Mouse (Mus musculus): ENCODE results near the gene Gale.

Gene Gale

DNA sequence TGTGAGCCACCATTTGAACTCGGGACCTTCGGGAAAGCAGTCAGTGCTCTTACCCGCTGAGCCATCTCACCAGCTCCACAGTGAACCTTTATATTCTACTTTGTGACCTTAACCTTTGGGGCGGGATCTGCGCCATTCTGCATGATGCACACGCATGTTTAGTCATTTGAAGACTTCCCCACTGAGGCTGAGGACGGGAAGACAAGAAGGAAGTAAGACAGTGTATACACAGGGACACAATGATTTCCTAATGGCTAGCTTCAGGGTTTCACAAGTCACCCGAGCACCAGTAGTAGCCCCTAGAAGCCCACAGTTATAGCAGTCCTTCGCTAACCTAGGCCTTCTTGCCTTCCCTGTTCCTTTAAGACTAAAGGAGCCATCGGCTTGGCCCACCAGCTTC is 17.8 kb upstream of the Gale start:
- no peak for DNase-seq

DNA sequence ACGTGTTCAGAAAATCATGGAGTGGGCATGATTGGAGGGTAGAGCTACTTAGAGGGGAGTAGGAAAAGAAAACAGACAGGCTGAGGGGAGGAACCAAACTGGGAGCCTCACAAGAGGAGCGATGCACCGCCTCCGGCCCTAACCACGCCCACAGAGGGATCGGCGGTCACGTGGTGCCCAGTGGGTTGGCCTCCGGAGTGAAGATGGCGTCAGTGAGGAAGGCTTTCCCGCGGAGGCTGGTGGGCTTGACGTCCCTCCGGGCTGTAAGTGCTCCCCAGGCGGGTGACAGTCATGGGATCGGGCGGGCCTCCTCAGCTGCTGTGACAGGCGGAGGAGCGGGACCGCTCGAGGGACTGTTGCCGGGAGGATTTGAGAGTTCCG is 17.3 kb upstream of the Gale start, which contains the start of gene Hmgcl:
Gene Hmgcl, plus strand, starts transcription at position 171 of the 381 bp plus-strand sequence.
- peak; percentile 97 for DNase-seq

DNA sequence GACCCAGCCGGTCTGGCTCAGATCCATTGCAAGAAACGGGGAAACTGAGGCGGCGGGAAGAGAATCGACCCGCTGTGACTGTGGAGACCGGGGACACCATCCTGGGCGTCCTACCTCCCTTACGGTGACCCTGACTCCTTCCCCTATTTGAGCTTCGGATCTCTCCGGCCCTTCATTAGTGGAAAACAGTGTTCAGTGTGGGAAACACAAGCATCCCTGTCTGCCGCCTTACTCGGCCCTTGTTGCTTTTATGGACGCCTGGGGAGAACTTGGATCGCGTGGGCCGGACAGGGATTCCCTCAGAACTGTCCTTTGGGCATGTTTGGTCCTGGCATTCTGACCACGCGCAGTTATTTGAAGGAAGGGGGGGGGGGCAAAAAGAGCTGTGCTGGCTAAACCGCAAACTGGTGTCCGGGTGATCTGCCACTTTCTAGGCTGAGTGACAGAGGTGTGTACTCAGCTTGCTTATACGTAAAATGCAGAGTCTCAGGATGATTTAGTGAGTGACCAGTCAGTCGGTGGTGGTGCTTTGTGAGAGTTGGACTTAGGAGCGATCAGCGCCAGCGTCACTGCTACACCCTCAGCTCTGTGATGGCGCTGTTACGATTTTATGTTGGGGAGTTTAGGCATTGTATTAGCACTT is 16.7 kb upstream of the Gale start:
- no peak for DNase-seq

DNA sequence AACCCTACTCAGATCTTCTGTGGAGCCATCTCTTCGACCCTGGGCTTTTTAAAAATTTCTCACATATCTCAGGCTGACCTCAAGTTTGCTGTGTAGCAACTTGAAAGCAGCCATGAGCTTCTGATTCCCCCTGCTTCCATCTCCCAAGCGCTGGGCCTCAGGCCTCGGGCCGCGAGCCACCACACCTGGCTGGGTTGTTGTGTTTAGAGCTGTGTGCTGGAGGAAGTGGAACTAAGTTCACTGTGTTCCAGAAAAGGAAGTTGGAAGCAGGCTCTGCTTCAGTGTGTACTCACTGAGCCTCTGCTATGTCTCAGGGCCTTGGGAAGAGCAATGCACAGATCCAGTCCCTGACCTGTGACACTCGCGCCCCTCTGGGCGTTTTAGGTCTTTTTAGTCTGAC is 15.4 kb upstream of the Gale start:
- no peak for DNase-seq

DNA sequence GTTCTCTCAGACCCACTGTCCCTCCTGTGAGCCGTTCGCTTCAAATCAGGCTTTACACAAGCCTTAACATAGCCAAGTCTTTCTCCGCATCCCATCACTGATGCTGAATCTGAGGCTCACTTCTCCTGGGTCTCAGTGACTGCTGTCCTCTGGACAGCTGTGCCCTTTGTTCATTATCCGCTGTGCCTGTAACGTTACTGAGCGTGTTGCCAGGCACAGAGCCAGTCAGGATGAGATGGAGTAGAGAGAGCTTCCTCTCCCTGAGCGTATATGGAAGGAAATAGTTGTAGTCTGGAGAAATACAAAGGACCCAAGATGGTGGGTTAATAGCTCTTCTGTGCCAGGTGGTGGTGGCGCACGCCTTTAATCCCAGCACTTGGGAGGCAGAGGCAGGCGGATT is 14.1 kb upstream of the Gale start:
- DNase-seq = no peak

DNA sequence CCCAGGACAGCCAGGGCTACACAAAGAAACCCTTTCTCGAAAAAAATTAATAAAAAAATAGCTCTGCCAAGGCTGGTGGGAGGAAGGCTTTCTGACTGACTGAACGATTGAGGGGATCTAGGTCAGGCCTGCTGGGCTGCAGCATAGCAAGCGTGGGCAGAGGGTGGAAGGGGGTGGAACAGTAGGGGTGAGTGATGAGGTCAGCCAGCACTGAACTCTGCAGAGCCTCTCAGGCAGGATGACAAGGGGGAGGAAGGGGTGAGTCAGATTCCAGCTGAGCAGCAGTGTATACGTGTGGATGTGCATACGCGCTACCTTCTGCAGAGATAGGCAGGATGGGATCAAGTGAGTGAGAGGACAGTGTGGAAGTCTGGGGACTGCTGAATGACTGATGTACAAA is 13.6 kb upstream of the Gale start:
- DNase-seq = no peak

DNA sequence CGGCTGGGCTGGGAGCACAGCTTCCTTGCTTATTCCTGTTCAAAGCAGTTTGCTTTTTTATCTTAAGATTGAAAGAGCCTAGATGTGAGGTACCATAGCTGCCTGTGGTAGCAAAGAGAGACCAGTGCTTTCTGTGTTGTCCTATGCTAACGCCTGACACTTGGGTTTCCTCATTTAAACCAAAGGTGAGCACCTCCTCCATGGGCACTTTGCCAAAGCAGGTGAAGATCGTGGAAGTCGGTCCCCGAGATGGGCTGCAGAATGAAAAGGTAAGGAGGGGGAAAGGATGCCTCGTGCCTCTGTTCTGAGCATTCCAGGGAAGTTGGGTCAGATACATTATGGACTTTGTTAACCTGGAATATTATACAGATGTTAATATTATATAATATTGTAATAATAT is 13.2 kb upstream of the Gale start:
- no peak for DNase-seq

DNA sequence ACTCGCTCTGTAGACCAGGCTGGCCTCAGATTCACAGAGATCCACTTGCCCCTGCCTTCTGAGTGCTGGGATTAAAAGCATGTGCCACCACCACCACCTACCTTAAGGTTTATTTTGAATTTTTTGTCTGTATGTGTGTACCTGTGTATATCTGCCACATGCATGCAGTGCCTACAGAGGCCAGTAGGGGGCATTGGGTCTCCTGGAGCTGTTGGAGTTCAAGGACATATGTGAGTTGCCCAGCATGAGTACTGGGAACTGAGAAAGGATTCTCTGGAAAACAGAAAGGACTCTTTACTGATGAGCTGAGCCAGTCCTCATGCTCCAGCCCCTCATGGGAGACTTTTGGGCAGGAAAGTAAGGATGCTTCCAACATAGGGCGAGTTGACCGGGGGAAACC is 12.0 kb upstream of the Gale start:
- DNase-seq = no peak

DNA sequence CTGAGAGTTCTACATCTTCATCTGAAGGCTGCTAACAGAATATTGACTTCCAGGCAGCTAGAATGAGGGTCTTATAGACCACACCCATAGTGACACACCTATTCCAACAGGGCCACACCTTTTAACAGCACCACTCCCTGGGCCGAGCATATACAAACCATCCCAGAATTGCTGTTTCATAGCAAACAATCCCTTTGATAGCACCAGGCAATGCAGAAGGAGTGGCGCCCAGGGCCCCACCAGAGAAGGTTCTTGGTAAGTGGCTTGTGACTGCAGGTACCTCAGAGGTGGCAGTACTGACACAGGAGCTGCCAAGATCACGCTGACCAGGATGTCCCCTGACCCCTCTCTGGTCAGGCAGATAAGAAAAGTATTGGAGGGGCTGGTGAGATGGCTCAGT is 10.3 kb upstream of the Gale start:
- DNase-seq = no peak

DNA sequence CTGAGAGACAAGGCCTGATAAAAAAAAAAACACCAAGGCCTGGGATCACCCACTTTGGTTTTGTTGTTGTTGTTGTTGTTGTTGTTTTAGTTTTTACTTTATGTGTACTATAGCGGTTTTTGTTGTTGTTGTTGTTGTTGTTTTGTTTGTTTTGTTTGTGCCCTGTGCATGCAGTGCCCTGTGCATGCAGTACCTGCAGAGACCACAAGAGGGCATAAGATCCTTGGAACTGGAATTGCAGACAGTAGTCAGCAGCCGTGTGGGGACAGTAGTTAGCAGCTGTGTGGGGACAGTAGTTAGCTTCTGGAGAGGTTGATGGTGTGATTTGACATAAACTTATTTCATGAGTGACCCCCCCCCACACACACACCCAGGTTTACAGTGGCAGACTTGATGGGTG is 9.3 kb upstream of the Gale start:
- peak; percentile 82 for DNase-seq

DNA sequence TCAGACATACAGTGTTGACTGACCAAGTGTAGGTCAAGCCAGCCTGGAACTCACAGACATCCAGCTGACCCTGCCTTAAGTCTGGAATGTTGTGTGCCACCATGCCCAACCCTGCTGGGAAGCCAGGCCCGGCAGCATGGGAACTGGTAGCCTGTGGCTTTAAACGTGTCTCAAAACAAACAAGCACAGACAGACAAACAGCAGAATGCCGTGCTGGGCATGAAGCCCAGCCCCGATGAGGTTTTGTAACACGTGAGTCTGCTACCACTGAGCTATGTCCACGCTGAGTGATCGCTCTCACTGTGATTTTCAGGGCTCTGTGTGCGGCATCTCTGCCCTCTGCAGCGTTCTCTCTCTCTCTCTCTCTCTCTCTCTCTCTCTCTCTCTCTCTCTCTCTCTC is 7.6 kb upstream of the Gale start:
- no peak for DNase-seq

DNA sequence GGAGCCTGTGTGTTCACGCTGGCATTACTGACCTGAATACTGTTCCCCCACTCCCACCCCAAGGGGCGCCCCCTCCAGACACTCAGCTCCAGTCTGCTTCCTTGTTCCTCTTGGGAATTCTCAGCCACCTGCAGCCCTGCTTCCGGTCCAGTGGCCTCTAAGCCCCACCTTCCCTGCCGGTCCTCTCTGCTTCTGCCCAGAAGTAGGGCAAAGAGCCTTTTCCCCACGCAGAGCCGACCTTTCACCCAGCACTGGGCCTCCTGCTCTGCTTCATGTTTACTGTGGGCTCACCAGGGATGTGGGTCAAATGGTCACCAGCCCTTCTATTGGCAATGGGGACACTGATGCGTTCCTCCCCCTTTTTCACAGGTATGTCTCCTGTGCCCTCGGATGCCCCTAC is 5.2 kb upstream of the Gale start:
- peak; percentile 91 for DNase-seq

DNA sequence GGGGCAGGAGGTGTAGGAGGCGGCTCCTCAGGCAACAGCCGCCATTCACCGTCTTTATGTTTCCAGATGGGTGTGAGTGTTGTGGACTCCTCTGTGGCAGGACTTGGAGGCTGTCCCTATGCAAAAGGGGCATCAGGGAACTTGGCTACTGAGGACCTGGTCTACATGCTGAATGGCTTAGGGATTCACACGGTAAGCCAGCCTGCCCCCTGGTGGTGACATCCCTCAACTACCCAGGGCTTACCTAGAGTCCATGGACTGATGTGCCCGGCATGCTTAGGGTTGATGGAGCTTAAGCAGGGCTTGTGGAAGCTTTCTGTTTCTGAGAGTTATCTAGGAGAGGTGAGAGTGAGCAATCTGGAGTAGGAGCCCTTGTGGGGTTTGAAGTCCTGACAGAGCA is 2.8 kb upstream of the Gale start:
- DNase-seq = peak; percentile 89

DNA sequence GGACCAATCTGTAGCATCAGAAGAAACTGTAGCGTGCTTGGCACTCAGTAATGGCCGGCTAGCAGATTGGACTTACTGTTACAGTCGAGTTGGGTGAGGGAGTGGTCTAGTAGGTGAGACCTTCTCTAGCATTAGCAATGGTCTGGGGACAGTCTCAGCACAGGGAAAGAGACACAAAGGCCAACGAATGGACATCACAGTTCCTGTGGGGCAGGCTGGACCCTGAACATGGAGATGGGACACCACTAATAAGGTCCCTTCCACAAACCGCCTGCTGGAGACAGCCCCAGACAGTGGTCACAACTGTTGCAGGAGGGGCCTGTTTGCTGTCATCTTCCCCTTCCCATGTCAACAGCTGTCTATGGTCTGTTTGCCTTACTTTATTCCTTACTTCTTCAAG is 1.8 kb upstream of the Gale start:
- DNase-seq = peak; percentile 7

DNA sequence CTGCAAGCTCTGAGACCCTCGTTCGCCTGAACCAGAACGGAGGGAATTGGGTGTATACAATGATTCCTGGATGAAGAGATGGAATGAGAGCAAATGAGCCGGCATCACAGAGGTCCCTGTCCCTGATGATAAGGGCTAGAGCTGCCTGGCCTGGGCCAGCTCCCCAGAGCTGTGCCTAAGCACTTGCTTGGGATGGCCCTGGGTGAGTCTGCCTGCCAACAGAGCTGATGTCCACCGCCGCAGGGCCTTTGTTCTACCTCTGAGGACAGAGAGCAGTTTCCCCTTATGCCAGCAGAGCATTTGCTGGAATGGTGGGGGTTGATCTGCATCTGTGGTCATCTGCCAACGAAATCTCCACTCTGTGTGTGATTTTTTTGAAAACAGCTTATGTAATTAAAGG is 1.3 kb upstream of the Gale start:
- DNase-seq = peak; percentile 19

DNA sequence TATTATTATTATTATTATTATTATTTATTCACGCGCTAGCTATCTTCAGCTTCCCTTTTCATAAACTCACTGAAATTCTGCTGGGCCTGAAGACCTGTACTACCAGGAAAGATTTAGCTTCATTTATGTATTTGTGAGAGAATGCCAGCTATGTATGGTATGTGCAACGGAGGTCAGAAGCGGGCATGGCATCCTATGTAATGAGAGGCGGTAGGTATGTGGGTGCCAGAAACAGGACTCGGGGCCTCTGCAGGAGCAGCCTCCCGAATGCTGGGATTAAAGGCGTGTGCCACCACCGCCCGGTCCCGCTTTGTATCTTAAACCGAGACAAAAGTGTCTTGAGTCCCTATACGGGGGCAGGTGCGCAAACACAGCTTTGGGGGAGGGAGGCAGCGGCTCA is 581 bp upstream of the Gale start:
- DNase-seq = no peak

DNA sequence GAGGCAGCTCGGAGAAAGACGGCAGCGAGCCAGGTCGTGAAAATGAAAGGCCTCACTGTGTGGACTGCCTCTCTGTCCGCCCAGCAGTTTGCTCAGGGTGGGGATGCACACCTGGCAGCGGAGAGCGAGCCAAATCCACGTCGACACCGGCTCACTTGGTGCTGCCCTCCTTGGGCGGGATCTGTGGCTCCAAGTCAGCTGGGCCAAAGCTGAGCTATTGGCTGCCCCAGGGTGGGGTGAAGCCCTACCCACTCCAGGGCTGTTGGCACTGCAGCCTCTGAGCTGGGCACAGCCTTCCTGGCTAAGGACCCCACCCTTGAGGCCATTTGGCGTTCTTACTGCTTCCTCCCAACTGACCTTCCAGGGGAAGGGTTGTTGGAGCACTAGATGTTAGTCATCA is 899 bp downstream of the Gale start:
- DNase-seq = peak; percentile 79

DNA sequence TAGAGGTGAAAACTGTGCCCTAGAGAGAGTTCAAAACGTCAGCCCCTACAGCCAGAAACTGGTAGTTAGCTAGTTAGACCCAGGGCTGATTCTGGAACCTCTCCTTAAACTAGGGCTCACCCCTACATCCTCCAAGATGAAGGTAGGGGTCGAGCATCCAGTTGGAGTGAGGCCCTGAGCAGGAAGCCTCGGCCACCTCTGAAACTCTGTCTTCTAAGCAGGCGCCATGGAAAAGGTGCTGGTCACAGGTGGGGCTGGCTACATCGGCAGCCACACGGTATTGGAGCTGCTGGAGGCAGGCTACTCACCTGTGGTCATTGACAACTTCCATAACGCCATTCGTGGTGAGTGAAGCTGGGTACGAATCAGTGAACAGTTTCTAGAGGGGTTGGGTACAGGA is 1.6 kb downstream of the Gale start:
- DNase-seq = peak; percentile 17

DNA sequence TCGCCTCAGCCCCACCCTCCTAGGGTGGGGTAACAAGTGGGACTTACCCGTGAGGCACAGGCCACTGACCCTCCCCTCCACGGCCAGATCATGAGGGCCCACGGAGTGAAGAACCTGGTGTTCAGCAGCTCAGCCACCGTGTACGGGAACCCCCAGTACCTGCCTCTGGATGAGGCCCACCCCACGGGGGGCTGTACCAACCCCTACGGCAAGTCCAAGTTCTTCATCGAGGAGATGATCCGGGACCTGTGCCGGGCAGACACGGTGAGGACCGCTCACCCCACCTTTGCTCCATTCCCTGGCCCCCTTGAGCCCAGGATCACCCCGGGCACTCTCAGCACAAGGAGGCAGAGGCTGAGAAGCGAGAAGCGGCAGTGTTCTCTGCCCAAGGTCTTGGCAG is 2.8 kb downstream of the Gale start:
- DNase-seq = no peak

DNA sequence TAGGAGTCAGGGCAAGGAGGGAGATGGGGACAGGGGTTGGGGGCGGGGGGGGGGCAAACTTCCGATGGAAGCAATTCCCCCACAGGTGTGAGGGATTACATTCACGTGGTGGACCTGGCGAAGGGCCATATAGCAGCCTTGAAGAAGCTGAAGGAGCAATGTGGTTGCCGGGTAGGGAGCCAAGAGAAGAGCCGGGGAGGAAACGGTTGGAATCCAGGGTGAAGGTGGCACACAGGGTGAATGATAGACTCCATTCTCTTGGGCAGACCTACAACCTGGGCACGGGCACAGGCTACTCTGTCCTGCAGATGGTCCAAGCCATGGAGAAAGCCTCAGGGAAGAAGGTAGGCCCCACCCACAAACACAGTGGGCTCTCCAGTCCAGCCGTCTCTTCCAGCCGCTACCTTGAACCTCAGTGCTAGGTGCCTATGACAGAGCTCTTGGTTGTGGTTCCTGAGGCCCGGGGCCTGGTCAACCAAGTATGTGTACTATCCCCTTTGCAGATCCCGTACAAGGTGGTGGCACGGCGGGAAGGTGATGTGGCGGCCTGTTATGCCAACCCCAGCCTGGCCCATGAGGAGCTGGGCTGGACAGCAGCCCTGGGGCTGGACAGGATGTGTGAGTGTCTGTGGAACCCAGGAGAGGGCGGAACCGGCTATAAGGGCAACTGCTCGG is 3.7 kb downstream of the Gale start:
- no peak for DNase-seq

DNA sequence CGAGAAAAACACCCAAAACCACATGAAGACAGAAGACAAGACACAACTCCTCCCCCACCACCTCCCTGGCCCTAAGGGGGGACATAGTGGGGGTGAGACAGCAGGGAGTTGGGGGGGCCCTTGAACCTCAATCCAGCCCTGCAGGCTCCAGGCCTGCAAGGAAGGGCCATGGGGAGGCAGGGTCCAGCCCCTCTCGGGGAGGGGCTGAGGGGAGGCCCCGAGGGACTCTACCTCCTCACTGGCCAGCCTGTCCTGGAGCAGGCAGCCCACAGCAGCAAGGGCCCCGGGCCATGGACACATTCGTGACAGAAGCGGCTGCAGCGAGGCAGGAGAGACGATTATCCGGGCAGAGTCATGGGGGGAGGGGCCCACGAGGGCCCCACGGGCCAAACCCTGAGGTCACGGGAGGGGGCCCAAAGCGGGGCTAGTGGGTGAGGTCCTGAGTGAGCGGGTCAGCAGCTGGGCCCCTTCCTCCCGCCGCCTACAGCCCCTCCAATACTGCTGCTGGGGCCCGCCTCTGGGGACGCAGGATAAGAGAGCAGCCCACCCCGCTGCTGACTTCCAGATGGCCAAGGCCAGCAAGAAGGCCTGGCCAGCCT is 4.8 kb downstream of the Gale start:
- no peak for DNase-seq

DNA sequence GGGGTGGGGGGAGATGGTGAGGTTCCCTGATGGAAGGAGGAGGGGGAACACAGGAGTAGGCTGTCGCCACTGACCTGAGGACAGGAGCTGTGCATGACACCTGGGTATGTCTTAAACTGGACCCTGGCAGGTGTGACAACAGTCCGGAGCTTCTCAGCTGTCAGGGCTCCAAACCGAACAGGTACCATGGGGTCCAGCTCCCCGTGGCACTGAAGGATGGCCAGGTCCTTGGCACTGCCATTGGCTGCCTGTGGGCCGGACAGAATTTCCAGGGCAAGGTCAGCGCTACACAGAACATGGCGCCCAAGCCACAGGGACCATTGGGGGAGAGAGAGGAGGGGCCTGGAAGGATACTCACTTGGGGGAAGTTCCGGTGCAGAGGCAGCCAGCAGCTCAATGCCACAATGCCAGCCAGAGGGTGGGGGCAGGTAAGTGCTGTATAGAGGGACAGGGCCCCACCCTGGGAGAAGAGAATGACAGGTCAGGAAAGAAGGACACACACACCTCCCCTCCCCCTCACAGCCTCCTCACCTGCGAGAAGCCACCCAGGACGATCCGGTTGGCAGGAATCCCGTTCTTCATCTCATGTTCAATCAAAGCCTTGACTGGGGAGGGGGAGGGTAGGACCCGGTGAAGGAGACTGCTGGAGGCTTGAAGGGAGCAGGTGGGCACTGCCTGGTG is 5.7 kb downstream of the Gale start:
- DNase-seq = peak; percentile 6

DNA sequence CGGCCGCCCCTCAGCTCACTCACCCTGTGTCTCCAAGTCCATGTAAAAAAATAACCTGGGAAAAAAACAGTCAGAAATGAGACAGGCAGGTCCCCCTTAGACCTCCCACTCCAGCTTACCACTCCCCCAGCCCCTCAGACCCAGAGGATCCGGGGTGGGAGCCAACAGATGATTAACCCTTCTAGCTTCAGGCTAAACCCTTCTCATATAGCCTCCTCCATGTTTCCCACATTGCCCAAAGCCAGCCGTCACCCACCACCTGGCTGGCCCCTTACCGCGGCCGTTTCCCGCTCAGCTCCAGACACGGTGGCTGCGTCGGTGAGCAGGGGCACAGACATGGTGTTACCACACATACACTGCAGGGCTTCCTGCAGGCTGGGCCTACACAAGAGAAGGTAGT is 7.1 kb downstream of the Gale start:
- DNase-seq = no peak
